Comparison of ENCODE assay signal across 21 mouse cellular contexts in the genomic region with DNA sequence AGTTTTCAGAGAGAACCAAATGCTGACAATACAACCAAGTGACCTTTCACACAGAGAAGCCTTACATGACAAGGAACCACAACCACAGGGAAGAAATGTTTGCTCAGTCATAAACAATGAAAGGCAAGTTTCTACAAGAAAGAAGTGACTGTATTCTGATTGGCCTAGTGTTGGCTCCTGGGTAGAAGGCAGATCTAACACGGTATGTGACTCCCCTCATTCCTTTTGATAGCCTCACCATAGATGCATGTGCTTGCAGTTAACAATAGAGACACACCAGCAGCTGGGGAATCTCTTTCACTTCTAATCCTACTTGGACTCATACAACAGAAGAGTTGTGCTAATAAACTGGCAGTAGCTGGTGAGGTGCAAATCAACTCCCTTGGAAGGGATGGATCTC. TPM values are rescaled to one million over a fixed set of nuclear protein-coding genes. Genes with fewer than 3 reads are reported as not detected.
DNase-seq lines count a peak whose midpoint lies in the region; ATAC-seq lines count a peak whose summit lies in the region.
"Had no signal": no experiment of that assay in that cellular context is flagged by ENCODE, and none has a peak within 500 bp of the region (broad histone marks: within the 10 kb centered on the region; RNA-seq: fewer than 3 reads in every experiment).

No protein-coding gene starts in this region.

- no peaks in the 10 kb centered on the region for H3K36me3 ChIP-seq in heart, embryonic 16.5 days (ENCODE audit: control insufficient read depth, insufficient read depth)
- H3K36me3 ChIP-seq in midbrain, embryonic 16.5 days (ENCODE audit: control insufficient read depth, insufficient read depth, low read length), result no peaks in the 10 kb centered on the region
- H3K36me3 ChIP-seq: hindbrain, embryonic 10.5 days; limb, embryonic 12.5 days; liver, embryonic 13.5 days; midbrain, embryonic 12.5 days; neural tube, embryonic 12.5 days had no signal

- DNase-seq in heart, adult 11 months, result peak; percentile 80
- no peak for DNase-seq in heart, postnatal 25 days (ENCODE audit: low spot score)
- DNase-seq in urinary bladder, postnatal 14 days (ENCODE audit: low spot score), result peak; percentile 18
- no peak for DNase-seq in urinary bladder, postnatal 4 days (ENCODE audit: low spot score in 2 of 2)
- DNase-seq in layer of hippocampus, adult 8-10 months (ENCODE audit: low spot score in 2 of 2), result no peak
- DNase-seq: adrenal gland, adult 8-10 months; B cell, adult 2 months; cerebellum, postnatal 10 days; embryo, embryonic 11 days; kidney, adult 11 months; liver, embryonic 13.5 days; lung, embryonic 14.5 days had no signal

- H3K4me1 ChIP-seq in heart, embryonic 16.5 days (ENCODE audit: control insufficient read depth, insufficient read depth, low read length), result peaks cover 24% of the 10 kb centered on the region
- H3K4me1 ChIP-seq in midbrain, embryonic 16.5 days (ENCODE audit: control insufficient read depth, insufficient read depth, low read length), result no peaks in the 10 kb centered on the region
- H3K4me1 ChIP-seq: hindbrain, embryonic 10.5 days; limb, embryonic 12.5 days; liver, embryonic 13.5 days; midbrain, embryonic 12.5 days; neural tube, embryonic 12.5 days had no signal

- no peak overlapping the region for H3K4me2 ChIP-seq in heart, embryonic 16.5 days (ENCODE audit: low read depth, low read length)
- no peak overlapping the region for H3K4me2 ChIP-seq in midbrain, embryonic 16.5 days (ENCODE audit: low read length)
- H3K4me2 ChIP-seq: forebrain, embryonic 13.5 days; limb, embryonic 12.5 days; liver, embryonic 13.5 days; lung, embryonic 14.5 days; midbrain, embryonic 12.5 days; neural tube, embryonic 12.5 days had no signal

- H3K9me3 ChIP-seq in heart, embryonic 16.5 days (replicated peaks; ENCODE audit: control insufficient read depth, low read length), result no peaks in the 10 kb centered on the region
- no peaks in the 10 kb centered on the region for H3K9me3 ChIP-seq in midbrain, embryonic 16.5 days (replicated peaks; ENCODE audit: control insufficient read depth, low read length, poor library complexity, severe bottlenecking)
- H3K9me3 ChIP-seq: forebrain, embryonic 13.5 days; hindbrain, embryonic 10.5 days; limb, embryonic 12.5 days; liver, embryonic 13.5 days; midbrain, embryonic 12.5 days; neural tube, embryonic 12.5 days had no signal

- no peaks in the 10 kb centered on the region for H3K27me3 ChIP-seq in heart, embryonic 16.5 days (ENCODE audit: control insufficient read depth, insufficient read depth, low read length)
- H3K27me3 ChIP-seq in midbrain, embryonic 16.5 days (ENCODE audit: control insufficient read depth, insufficient read depth, low read depth, low read length), result no peaks in the 10 kb centered on the region
- H3K27me3 ChIP-seq: forebrain, embryonic 13.5 days; limb, embryonic 12.5 days; liver, embryonic 13.5 days; midbrain, embryonic 12.5 days; neural tube, embryonic 12.5 days had no signal

- ATAC-seq in heart, embryonic 16.5 days (replicated peaks; ENCODE audit: extremely low read depth, insufficient read depth, low FRiP score), result no peak
- ATAC-seq in midbrain, embryonic 16.5 days, result no peak
- ATAC-seq in megakaryocyte, adult 5-6 weeks (ENCODE audit: poor library complexity, severe bottlenecking), result no peak
- ATAC-seq: forebrain, embryonic 13.5 days; hindbrain, postnatal 0 days had no signal

- 23% methylated on average over 1 of the region's 1 CpGs for WGBS in heart, embryonic 16.5 days
- 16% methylated on average over 1 of the region's 1 CpGs for WGBS in midbrain, embryonic 16.5 days

- H3K4me3 ChIP-seq in heart, embryonic 16.5 days (ENCODE audit: low read length), result no peak overlapping the region
- no peak overlapping the region for H3K4me3 ChIP-seq in midbrain, embryonic 16.5 days (ENCODE audit: low read depth, low read length)
- H3K4me3 ChIP-seq: forebrain, embryonic 13.5 days; hindbrain, embryonic 10.5 days; limb, embryonic 12.5 days; liver, embryonic 13.5 days; midbrain, embryonic 12.5 days; neural tube, embryonic 12.5 days had no signal

- H3K27ac ChIP-seq in heart, embryonic 16.5 days (ENCODE audit: low read length), result peak overlapping the region; percentile 79
- no peak overlapping the region for H3K27ac ChIP-seq in midbrain, embryonic 16.5 days (ENCODE audit: low read length)
- H3K27ac ChIP-seq: forebrain, embryonic 13.5 days; hindbrain, embryonic 10.5 days; hindbrain, postnatal 0 days; limb, embryonic 12.5 days; liver, embryonic 13.5 days; midbrain, embryonic 12.5 days; neural tube, embryonic 12.5 days had no signal

- peak overlapping the region; percentile 0; the same call in 1 of the 2 replicates for H3K9ac ChIP-seq in heart, embryonic 16.5 days (ENCODE audit: low read length)
- H3K9ac ChIP-seq in midbrain, embryonic 16.5 days (ENCODE audit: low read depth, low read length), result no peak overlapping the region
- H3K9ac ChIP-seq: forebrain, embryonic 13.5 days; limb, embryonic 12.5 days; liver, embryonic 13.5 days; lung, embryonic 14.5 days; midbrain, embryonic 12.5 days; neural tube, embryonic 12.5 days had no signal

- intact Hi-C loops in heart, postnatal 25 days (cut with DNase I), result no loop called here

RNA-seq across cellular contexts. Expression of gene Fam126a, which starts 17.3 kb away (rescaled TPM):
- total RNA-seq in heart, postnatal 25 days (2021), result 10 to 100 TPM; 35.8 to 42.9 TPM
- polyA plus RNA-seq in heart, embryonic 16.5 days (2015; fragmentation: Nextera tagmentation; extraction: Ambion mirVana), result 34.1 and 35.0 TPM in 2 replicates
- 29.8 and 32.0 TPM in 2 replicates for polyA plus RNA-seq in midbrain, embryonic 16.5 days (2015; fragmentation: Nextera tagmentation; extraction: Ambion mirVana)
- total RNA-seq in megakaryocyte, adult 5-6 weeks (2015), result 21.9 and 23.8 TPM in 2 replicates
- 21.6 and 23.1 TPM in 2 replicates for total RNA-seq in megakaryocyte, adult 5-6 weeks (2017)
- 10 to 100 TPM; 24.2 to 28.1 (median 25.3) TPM for total RNA-seq in layer of hippocampus, adult 8-10 months (2022)

RNA-seq across cellular contexts. Expression of gene Klhl7, which starts 52.6 kb away (rescaled TPM):
- 10 to 100 TPM; 48.1 to 55.1 TPM for total RNA-seq in heart, postnatal 25 days (2021)
- polyA plus RNA-seq in heart, embryonic 16.5 days (2015; fragmentation: Nextera tagmentation; extraction: Ambion mirVana), result 43.8 and 49.2 TPM in 2 replicates
- polyA plus RNA-seq in midbrain, embryonic 16.5 days (2015; fragmentation: Nextera tagmentation; extraction: Ambion mirVana), result 164 and 177 TPM in 2 replicates
- 12.3 and 16.7 TPM in 2 replicates for total RNA-seq in megakaryocyte, adult 5-6 weeks (2015)
- total RNA-seq in megakaryocyte, adult 5-6 weeks (2017), result 10.5 and 12.5 TPM in 2 replicates
- total RNA-seq in layer of hippocampus, adult 8-10 months (2022), result 10 to 100 TPM; 82.7 to 95.7 (median 93.3) TPM

Comparison
In these comparisons a context has a peak if more than half of its experiments do, and no peak if none do; other contexts are left out.
1. DNase-seq: peak in heart, adult 11 months (single experiment) and urinary bladder, postnatal 14 days (single experiment); none in heart, postnatal 25 days (single experiment), urinary bladder, postnatal 4 days (0 of 2) and layer of hippocampus, adult 8-10 months (0 of 2).